Mouse (Mus musculus) stomach, postnatal 0 days (tissue): ENCODE measurements around the gene Spic.

Experiments
- CTCF ChIP-seq: IDR thresholded peaks from 2 replicates; pipeline ENCODE4 v1.5.1; 2016; ENCODE audit warnings: antibody characterized with exemption, low read depth, mild to moderate bottlenecking, moderate library complexity
- EP300 ChIP-seq: optimal IDR thresholded peaks from 2 replicates; pipeline ENCODE3; 2016; ENCODE audit warnings: antibody characterized with exemption

DNA sequence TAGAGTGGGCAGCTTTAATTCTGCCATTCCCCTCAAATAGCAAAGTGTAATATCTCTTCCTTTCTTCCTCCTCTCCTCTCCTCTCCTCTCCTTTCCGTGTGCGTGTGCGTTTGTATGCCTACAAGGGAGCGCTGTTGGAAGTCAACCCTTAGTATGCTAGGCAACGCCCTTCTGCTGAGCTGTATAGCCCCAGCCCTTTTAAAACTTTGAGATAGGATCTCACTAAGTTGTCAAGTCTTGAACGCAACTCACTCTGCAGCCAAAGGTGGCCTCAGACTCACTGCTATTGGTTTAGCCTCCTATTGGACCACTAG lies 47.5 kb upstream of the Spic start:
- TF ChIP-seq CTCF (no peak), EP300 (no peak)
